Mouse (Mus musculus): ENCODE measurements around the gene Mapre3.
"Not testable (repeated sequence)": the region's sequence is repeated elsewhere in the genome, so short reads cannot be mapped to it uniquely, and the experiment has no call there.

Mapre3 gene

DNA sequence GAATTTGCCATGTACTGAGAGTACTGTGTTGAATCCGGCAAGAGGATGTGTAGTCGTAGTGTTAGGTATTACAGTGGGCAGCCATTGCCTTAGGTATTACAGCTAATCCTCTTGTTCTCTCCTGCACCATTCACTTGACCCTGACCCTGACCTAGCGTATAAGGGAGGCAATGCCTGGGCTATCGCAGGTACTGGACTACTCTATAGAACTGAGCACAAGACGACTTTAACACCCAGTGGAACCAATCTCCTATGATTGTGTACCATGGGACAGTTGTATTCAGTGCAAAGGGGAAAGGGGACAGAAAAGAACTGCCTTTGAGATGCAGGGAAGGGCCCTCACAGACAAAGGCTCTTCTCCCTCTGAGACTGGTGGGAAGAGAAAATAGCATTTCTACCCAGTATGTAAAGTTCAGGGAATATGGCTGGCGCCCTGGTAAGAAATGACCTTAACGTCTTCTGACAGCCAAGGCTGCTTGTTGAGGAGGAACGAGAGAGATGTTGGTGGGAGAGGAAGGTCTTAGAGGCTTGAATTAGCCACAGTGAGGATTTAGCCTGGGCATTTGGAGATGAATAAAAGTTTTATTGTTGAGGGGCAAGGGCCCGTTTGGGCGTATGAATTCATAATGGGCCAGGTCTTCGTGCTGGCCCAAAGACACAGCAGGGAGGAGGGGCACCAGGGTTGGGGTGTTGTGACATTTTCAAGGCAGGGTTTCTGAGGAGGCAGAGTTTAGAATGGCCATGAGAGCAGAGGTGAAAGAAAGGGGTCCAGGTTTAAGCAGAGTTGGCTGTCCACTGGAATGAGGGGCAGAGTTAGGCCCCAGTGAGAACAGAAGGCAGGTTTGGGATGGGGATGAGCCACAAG, 9.9 kb downstream of the Mapre3 start:
- no peak for DNase-seq (ENCODE audit: low spot score)

DNA sequence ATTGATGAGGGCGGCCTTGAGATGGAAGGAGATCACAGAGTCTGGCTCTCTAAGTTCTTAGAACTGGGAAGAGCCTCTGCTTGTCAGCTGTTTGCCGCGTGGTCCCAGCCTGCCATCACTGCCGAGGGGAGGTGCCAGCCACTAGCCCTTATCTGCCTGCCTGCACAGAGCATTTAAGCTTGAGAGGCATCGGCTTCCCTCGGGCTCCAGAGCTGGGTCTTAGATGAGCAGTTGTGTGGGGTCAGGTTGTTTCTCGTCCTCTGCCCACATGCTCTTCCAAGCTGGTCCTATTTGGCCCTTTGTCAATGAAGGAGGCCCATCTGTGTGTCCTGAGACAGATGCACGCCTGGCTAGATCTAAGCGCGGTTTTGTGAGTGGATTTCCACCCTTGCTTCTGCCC, 10.7 kb downstream of the Mapre3 start:
- DNase-seq (ENCODE audit: low spot score) = no peak

DNA sequence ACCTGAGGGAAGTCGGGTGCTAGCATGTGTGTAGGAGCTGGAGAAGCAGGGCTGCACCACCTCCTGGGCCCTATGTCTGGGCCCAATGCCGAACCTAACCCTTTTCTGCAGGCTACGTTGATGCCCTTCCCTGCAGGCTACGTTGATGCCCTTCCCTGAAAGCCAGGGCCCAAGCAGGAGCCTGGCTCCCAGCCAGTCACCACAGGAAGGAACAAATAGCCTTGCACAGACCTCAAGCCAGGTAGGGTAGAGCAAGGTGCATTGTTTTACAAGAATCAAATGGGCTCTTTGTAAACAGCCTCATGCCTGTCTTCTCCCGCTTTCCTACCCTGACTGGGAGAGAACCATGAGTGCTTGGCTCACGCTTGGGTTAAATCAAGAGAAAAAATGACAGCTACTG, 11.4 kb downstream of the Mapre3 start:
- DNase-seq (ENCODE audit: low spot score) = no peak

DNA sequence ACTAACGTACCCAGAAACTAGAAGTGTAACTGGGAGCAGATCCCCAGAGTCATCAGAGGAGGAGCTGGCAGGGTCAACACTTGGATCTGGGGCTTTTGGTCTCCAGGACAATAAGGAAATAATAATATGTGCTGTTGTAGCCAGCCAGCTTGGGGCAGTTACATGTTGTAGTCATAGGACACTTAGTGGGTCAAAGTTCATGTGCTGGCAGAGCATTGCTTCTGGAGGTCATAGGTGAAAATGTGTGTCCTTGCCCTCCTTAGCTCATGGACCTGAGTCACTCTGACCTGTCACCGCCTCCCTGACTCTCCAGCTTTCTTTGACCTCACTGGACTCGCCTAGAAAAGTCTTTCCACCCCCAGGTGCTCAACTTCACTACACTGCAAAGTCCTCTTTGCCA, 19.0 kb downstream of the Mapre3 start:
- DNase-seq (ENCODE audit: low spot score) = no peak

- DNase-seq (ENCODE audit: low spot score) = no peak
Measured at GRCm38 (mm10) chr5:30839731-30840130, 25.3 kb downstream of the Mapre3 start.

- DNase-seq (ENCODE audit: low spot score) = no peak
Measured at GRCm38 (mm10) chr5:30841896-30842295, 27.5 kb downstream of the Mapre3 start.

DNA sequence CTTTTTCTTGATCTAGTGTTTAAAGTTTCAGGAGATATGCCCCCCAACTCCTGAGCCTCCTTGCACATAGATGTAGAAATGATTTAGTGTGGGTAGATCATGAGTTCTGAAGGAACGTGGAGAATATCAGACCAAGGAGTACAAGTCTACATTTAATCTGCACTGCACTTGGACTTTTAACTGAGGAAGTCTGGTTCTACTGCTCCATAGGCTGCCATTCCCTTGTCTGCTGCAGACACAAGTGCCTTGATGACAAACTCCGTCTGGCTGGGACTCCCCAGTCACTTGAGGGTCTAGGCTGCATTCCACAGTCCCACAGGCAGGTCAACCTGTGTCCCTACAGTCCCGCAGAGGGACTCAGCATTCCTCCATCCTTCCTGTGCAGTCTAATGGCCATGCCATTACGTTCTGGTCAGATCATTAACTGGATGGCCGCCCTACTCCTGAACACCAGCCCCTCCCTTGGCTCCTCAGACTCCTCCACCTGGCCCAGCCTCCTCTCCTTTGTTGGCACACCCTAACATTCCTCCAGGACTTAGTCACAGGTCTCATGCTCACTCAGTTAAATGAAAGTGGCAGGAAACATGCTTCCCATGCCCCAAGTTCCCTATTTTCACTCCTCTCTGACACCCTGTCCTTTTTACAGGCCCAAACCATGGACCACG, 35.6 kb downstream of the Mapre3 start:
- peak; percentile 68 for DNase-seq (ENCODE audit: low spot score)

GRCm38 (mm10) chr5:30850556-30850925, 36.1 kb downstream of the Mapre3 start:
- no peak for DNase-seq (ENCODE audit: low spot score)

DNA sequence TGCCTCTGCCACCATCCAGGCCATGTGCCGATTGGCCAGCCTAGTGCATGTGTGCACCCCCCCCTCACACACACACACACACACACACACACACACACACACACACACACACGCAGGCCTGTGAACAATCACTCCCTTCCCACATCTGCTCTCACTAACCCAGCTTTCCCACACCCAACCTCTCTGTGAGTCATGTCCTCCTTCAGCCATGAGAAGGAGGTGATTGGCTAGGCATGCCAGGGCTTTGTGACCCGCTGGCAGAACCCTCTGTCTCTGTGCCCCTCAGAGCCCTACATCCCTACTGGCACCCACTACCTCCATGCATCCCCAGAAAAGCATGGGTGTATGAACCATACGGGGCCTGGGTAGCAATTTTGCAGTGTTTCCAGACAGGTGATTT, 39.1 kb downstream of the Mapre3 start:
- DNase-seq (ENCODE audit: low spot score) = no peak

GRCm38 (mm10) chr5:30855674-30856073, 41.2 kb downstream of the Mapre3 start:
- no peak for DNase-seq (ENCODE audit: low spot score)

GRCm38 (mm10) chr5:30856124-30856523, 41.7 kb downstream of the Mapre3 start:
- DNase-seq (ENCODE audit: low spot score) = no peak

DNA sequence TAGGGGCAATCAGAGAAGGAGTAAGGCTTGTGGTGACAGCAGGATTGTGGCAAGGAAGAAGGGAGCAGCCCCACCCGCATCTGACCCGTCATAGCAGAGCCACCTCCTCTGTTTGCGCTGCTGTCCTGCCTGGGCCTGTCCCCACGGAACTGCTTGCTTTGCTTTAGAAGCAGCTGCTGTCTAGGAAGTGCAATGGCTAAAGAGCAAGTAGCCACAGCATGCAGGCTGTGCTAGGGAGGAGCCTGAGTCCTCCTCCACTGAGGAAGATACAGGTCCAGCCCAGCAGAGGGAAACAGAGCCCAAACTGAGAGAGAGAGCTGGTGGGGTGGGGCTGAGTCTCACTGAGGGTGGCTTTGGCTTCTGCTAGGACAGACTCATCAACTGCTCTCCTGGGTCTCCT, 49.4 kb downstream of the Mapre3 start:
- peak; percentile 75 for DNase-seq (ENCODE audit: low spot score)

DNA sequence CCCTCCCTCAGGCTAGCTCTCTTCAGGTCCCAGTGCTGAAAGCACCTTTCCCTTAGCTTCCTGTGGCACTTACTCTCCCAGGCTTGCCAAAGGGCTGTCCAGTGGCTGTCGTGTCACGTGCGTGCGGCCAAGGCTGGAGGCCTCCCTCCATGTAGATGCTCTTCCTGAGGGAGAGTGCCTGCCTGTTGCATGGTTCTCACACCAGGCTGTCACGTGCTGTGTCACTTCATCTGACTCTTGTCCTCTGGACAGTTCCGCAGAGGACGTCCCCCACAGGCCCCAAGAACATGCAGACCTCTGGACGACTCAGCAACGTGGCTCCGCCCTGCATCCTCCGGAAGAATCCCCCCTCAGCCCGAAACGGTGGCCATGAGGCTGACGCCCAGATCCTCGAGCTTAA, 49.9 kb downstream of the Mapre3 start:
- DNase-seq (ENCODE audit: low spot score) = no peak

GRCm38 (mm10) chr5:30866871-30867270, 52.4 kb downstream of the Mapre3 start:
- DNase-seq (ENCODE audit: low spot score) = no peak

GRCm38 (mm10) chr5:30867712-30868111, 53.3 kb downstream of the Mapre3 start, which contains the start of gene Tmem214:
TSS of gene Tmem214 (plus strand) at chr5:30868012.
- no peak for DNase-seq (ENCODE audit: low spot score)

- DNase-seq (ENCODE audit: low spot score) = no peak
Measured at GRCm38 (mm10) chr5:30868981-30869380, 54.5 kb downstream of the Mapre3 start.

DNA sequence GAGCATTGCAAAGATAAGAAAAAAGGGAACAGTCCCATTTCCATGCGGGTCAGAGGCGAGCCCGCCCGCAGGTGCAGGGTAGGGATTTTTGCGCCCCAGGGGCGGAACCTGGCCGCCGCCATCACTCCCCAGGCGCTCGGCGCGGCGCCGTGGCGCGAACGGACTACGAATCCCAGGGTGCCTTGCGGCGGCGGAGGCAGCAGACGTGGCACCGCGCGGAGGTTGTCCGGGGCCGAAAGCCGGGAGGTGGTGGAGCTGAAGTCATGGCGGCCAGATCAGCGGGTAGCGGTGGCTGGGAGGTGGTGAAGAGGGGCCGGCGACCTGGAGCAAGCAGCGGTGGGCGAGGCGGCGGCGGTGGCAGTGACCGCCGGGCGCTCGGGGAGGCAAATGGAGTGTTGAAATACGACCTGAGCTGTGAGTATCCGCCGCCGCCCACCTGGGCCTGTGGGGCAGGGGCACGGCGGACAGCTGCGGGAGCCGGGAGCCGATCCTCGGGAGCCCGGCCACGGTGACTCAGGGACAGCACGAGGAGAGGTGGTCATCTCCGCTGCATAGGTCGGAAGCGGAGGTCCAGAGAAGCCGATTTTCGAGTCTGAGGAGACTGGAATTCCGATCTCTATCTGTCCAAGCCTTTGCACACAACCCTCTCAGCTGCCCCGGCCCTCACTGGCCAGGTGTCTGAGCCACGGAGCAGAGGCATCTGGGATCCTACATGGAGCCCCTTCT, 55.1 kb downstream of the Mapre3 start:
- DNase-seq (ENCODE audit: low spot score) = peak; percentile 93

- no peak for DNase-seq (ENCODE audit: low spot score)
Measured at GRCm38 (mm10) chr5:30870131-30870406, 55.6 kb downstream of the Mapre3 start.

DNA sequence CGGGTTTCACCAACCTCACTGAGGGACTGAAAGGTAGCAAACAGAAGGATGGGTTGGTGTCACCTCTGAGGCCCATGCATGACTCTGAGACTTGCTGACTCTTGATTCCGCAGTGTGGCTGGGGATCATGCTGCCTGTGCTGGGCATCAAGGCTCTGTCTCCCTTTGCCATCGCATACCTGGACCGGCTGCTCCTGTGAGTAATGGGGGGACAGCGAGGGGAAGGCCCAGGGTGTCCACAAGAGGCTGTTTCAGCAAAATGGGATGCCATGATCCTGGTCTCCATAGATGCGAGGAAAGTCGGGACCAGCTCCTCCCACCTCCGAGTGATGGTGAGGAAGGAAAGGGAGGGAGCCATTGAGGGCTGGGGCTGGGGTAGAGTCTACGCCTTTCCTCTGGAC, 58.1 kb downstream of the Mapre3 start:
- no peak for DNase-seq (ENCODE audit: low spot score)

GRCm38 (mm10) chr5:30874365-30874764, 59.9 kb downstream of the Mapre3 start:
- DNase-seq (ENCODE audit: low spot score) = no peak

DNA sequence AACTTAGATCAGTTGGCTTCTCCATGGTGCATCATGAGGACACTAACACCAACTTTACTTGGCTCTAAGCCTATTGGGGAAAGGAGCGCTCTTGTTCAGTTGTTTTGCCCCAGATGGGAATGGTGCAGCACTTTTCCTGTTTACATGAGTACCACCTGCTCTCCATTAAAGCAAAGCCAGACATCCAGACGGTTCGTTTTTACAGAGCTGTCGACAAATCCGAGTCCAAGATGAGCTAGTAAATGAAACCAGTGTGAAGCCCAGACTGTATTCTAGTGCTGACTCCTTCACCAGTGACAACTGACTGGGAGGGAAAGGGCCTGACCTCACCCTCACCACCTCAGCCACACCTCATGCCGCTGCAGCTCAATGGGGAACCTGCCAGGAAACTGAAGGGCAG, 64.2 kb downstream of the Mapre3 start:
- no peak for DNase-seq (ENCODE audit: low spot score)

- no peak for DNase-seq (ENCODE audit: low spot score)
Measured at GRCm38 (mm10) chr5:30879347-30879943, 65.0 kb downstream of the Mapre3 start.

GRCm38 (mm10) chr5:30881839-30882238, 67.4 kb downstream of the Mapre3 start:
- not testable (repeated sequence) for DNase-seq (ENCODE audit: low spot score)
